Mouse (Mus musculus) spleen, adult 2 months (tissue): ENCODE results near the gene Ccr7. TPM values are rescaled to one million over a fixed set of nuclear protein-coding genes. Genes with fewer than 3 reads are reported as not detected.

ENCODE experiments used
- DNase-seq, 2 experiments: peaks; one replicate each; pipeline versions ENCODE4 v3.0.0 to v3.0.0-alpha.2; 2012 to 2021; ENCODE audit warnings: low spot score in 2 of 2, low read depth in 1 of 2
- H3K27ac ChIP-seq: fragments of 200-500 bp; 2 replicates; pipeline ENCODE4 v1.5.1; 2012; ENCODE audit warnings: low read length, inconsistent platforms; ENCODE audit not compliant: insufficient read depth
- H3K27me3 ChIP-seq: fragments of 200-500 bp; 2 replicates; pipeline ENCODE4 v1.6.1; 2012; ENCODE audit warnings: mild to moderate bottlenecking, moderate library complexity, low read length, inconsistent platforms; ENCODE audit not compliant: control insufficient read depth, insufficient read depth
- H3K36me3 ChIP-seq: fragments of 200-500 bp; 2 replicates; pipeline ENCODE4 v1.6.1; 2012; ENCODE audit warnings: mild to moderate bottlenecking, low read length, inconsistent platforms; ENCODE audit not compliant: control insufficient read depth, insufficient read depth
- H3K4me1 ChIP-seq: fragments of 200-500 bp; 2 replicates; pipeline ENCODE4 v1.6.1; 2011; ENCODE audit warnings: inconsistent platforms; ENCODE audit not compliant: control insufficient read depth, insufficient read depth, insufficient read length
- H3K4me3 ChIP-seq: fragments of 200-500 bp; 2 replicates; pipeline ENCODE4 v1.5.1; 2011; ENCODE audit warnings: mild to moderate bottlenecking, inconsistent platforms; ENCODE audit not compliant: insufficient read depth, insufficient read length; ENCODE audit errors: extremely low read depth
- CTCF ChIP-seq: fragments of 200-500 bp; IDR thresholded peaks from 2 replicates; pipeline ENCODE4 v1.5.1; 2011; ENCODE audit warnings: mild to moderate bottlenecking, inconsistent platforms; ENCODE audit not compliant: insufficient read depth, insufficient read length, insufficient replicate concordance; ENCODE audit errors: extremely low read depth
- POLR2A ChIP-seq: fragments of 200-500 bp; IDR thresholded peaks from 2 replicates; pipeline ENCODE4 v1.6.1; 2011; ENCODE audit warnings: low read depth, low read length, inconsistent platforms
- WGBS: fragments of 180-500 bp; shearing (Covaris S2); methylation state at CpG from one replicate; pipeline ENCODE4 v1.1.7; 2018; 5-methylcytosine and 5-hydroxymethylcytosine counted together
- polyA plus RNA-seq: library from polyadenylated mRNA; depleted of rRNA; stranded (reverse); fragments of >200 nt; gene quantifications from 2 replicates; pipeline ENCODE4 v1.2.3, GENCODE M21; 2012

Gene Ccr7
- polyA plus RNA-seq, 1 experiment: 135 TPM

DNA sequence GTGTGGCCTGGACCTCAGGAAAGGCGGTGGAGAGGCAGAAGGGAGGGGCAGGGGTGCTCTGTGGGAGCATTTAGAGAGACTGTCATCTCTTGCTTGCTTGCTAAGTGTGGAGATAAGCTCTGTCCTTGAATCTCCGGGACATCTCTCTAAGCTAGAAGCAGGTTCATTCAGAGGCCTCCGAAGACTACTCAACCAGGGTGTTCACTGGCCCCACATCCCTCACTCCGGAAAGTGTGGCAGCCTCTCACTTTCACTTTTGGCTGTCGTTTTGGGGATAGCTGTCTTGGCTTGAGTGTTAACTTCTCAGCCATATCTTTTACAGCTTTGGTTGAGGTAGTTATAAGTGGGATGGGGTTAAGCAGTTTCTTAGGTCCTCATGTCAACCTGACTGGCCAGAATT is 10.4 kb downstream of the Ccr7 start:
- Histone ChIP-seq H3K27me3 (no peaks in the 10 kb centered on the region), H3K36me3 (peaks cover 46% of the 10 kb centered on the region), H3K27ac (peak overlapping the region; percentile 80), H3K4me3 (no peak overlapping the region), H3K4me1 (peaks cover 60% of the 10 kb centered on the region)
- WGBS: 6% methylated on average over 5 of the region's 5 CpGs
- TF ChIP-seq CTCF: no peak
- no peak for TF ChIP-seq POLR2A
- DNase-seq: peak in 1 of 2 experiments; percentile 50

GRCm38 (mm10) chr11:99143123-99144082 is 11.5 kb downstream of the Ccr7 start:
- Histone ChIP-seq H3K27me3 (no peaks in the 10 kb centered on the region), H3K4me1 (peaks cover 50% of the 10 kb centered on the region), H3K27ac (peak overlapping the region; percentile 34), H3K36me3 (peaks cover 39% of the 10 kb centered on the region), H3K4me3 (no peak overlapping the region)
- TF ChIP-seq POLR2A (no peak), CTCF (no peak)
- DNase-seq: no peak
- 48% methylated on average over 16 of the region's 16 CpGs for WGBS

DNA sequence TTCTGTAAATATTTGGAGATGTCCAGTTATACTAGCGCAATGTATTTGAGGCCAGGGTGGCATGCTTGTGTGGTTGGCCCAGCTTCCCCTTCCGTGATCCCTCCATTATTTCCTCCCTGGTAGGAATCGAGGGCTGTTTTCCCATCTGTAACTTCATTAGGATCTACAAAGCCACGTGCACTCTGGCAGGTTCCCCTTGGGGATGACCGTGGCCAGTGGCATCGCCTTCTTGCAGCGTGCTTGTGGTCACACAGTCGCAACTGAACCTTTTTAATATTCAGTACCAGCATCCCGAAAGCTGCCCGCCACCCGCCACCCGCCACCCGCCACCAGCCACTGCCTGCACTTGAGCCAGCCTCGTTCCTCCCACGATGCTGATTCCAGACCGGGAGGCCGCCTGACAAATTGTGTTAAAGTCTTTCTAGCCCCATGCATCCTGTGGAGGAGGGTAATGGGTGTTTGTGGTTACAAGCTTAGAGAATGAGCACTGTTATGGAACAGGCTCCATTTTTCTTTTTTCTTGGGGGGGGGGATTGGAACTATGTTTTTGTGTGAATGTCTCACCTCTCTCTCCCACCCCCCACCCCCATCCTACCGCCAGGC is 12.3 kb downstream of the Ccr7 start:
- DNase-seq: no peak
- 20% methylated on average over 18 of the region's 18 CpGs for WGBS
- Histone ChIP-seq H3K27me3 (no peaks in the 10 kb centered on the region), H3K36me3 (peaks cover 32% of the 10 kb centered on the region), H3K4me1 (peaks cover 44% of the 10 kb centered on the region), H3K27ac (peak overlapping the region; percentile 7; the same call in 1 of the 2 replicates), H3K4me3 (no peak overlapping the region)
- TF ChIP-seq POLR2A (no peak), CTCF (no peak)

DNA sequence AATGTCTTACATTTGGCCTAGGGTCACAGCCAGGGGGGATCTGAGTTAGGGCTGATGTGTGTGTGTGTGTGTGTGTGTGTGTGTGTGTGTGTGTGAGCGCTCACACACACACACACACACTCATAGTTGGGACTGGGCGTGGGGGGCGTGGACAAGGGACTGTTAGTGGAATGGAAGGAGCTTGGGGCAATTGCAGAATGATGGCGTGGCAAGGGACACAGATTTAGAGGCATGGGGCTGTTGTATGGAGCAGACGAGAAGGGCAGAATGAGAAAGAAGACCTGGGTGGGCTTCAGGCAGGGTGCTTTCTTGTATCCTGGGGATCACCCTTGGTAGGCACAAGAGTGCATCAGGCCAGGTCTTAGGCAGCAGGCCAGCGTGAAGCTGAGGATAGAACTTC is 12.8 kb downstream of the Ccr7 start:
- 77% methylated on average over 6 of the region's 6 CpGs for WGBS
- TF ChIP-seq POLR2A: no peak
- TF ChIP-seq CTCF: no peak

DNA sequence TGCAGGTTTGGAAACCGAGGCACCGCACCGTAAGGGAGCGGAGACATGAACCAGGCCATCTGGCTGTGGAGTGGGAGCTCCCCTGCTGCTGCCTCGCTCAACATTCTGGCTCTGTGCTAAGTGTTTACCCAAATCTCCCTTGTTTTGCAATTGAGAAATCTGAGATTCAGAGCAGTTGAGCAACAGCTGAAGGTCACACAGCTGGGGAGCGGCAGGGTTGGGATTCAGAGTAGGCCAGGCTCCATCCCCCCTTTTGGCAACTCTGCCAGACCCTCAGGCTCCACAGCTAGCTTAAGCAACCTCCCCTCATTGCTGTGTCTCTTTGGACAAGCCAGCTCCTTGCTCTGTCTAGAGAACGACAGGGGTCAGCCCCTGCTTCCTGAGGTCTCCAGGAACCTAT is 13.3 kb downstream of the Ccr7 start:
- TF ChIP-seq CTCF: no peak
- no peak for TF ChIP-seq POLR2A
- H3K27ac ChIP-seq: no peak overlapping the region
- no peak for DNase-seq
- peaks cover 42% of the 10 kb centered on the region for H3K4me1 ChIP-seq
- H3K27me3 ChIP-seq: no peaks in the 10 kb centered on the region
- H3K4me3 ChIP-seq: no peak overlapping the region
- peaks cover 24% of the 10 kb centered on the region for H3K36me3 ChIP-seq
- WGBS: 79% methylated on average over 7 of the region's 7 CpGs

More for the DNA sequence above, 12.8 kb downstream of the Ccr7 start:
- Histone ChIP-seq H3K27ac (peak overlapping the region; percentile 7; the same call in 1 of the 2 replicates), H3K4me3 (no peak overlapping the region), H3K36me3 (peaks cover 27% of the 10 kb centered on the region), H3K27me3 (no peaks in the 10 kb centered on the region), H3K4me1 (peaks cover 38% of the 10 kb centered on the region)
- no peak for DNase-seq

GRCm38 (mm10) chr11:99138976-99139375 is 15.9 kb downstream of the Ccr7 start:
- TF ChIP-seq CTCF (no peak), POLR2A (no peak)
- whole genome bisulfite sequencing: 87% methylated on average over 9 of the region's 9 CpGs
- Histone ChIP-seq H3K4me3 (no peak overlapping the region), H3K27ac (no peak overlapping the region), H3K4me1 (peaks cover 37% of the 10 kb centered on the region), H3K36me3 (peaks cover 3% of the 10 kb centered on the region; the same call in 1 of the 2 replicates), H3K27me3 (no peaks in the 10 kb centered on the region)
- DNase-seq: no peak
